In the genomic region with DNA sequence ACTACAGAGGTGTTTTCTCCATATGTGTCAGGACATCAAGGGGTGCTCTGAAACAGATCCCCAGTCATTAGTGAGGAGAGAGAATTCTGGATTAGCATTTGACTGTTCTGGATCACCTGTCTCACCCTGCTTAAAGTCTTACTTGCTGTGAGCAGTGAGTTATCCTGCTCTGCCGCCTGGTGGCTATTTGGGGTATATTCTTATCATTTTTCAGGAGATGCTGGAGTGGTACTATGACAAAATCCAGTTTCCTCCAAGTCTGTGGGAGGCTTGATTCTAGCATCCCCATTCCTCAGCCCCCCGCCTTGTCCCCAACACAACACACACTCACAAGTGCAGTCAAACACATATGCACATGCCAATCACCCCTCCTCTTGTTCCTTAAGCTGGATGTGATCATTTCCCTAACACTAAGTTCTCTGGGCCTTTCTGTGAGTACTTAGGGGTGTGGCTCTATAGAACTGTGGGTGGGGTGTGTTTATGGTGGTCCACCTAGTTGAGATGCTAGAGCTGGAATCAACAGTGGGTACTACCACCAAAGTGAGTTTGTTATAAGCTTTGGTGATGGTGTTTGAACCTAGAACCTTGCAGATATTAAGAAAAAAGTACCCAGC, we compare ENCODE assay signal across 8 mouse cellular contexts.
DNase-seq lines count a peak whose midpoint lies in the region; ATAC-seq and TF ChIP-seq lines count a peak whose summit lies in the region.

No protein-coding gene starts in this region.

- peak; percentile 23 to 31 for DNase-seq in heart, adult 2 months
- DNase-seq in cerebellum, adult 2 months, result peak; percentile 12 to 23
- peak; percentile 55 for DNase-seq in forelimb bud, embryonic 11.5 days (ENCODE audit: low read depth, low spot score)
- peak; percentile 24 to 33 for DNase-seq in left cerebral cortex, adult 8-10 months (ENCODE audit: low spot score in 2 of 2)
- DNase-seq in neural tube, embryonic 11.5 days (ENCODE audit: low spot score), result peak; percentile 43

- TF ChIP-seq CTCF in heart, adult 2 months (IDR thresholded peaks at IDR 0.05), result peak; percentile 84
- TF ChIP-seq CTCF in cerebellum, adult 2 months (IDR thresholded peaks at IDR 0.05; ENCODE audit: borderline replicate concordance, insufficient read depth, low read depth, low read length), result peak; percentile 29; the same call in 1 of the 2 replicates
- TF ChIP-seq CTCF in intestine, postnatal 0 days (IDR thresholded peaks at IDR 0.05; ENCODE audit: low read depth), result peak; percentile 81

- H3K4me2 ChIP-seq in heart, embryonic 12.5 days, result no peak overlapping the region
- H3K4me2 ChIP-seq in intestine, postnatal 0 days (replicated peaks; ENCODE audit: low read depth), result no peak overlapping the region
- no peak overlapping the region for H3K4me2 ChIP-seq in neural tube, embryonic 11.5 days (ENCODE audit: low read depth)

- no peaks in the 10 kb centered on the region for H3K9me3 ChIP-seq in heart, embryonic 12.5 days (replicated peaks)
- H3K9me3 ChIP-seq in intestine, postnatal 0 days (ENCODE audit: control insufficient read depth), result no peaks in the 10 kb centered on the region
- H3K9me3 ChIP-seq in neural tube, embryonic 11.5 days (ENCODE audit: control insufficient read depth, low read length), result no peaks in the 10 kb centered on the region

- H3K4me1 ChIP-seq in heart, adult 2 months (ENCODE audit: control insufficient read depth, insufficient read depth, low read length), result no peaks in the 10 kb centered on the region
- no peaks in the 10 kb centered on the region for H3K4me1 ChIP-seq in heart, embryonic 12.5 days (replicated peaks)
- no peaks in the 10 kb centered on the region for H3K4me1 ChIP-seq in cerebellum, adult 2 months (ENCODE audit: control insufficient read depth, insufficient read depth, low read length)
- H3K4me1 ChIP-seq in intestine, postnatal 0 days (replicated peaks; ENCODE audit: control insufficient read depth, insufficient read depth, low read length), result no peaks in the 10 kb centered on the region
- no peaks in the 10 kb centered on the region for H3K4me1 ChIP-seq in neural tube, embryonic 11.5 days (ENCODE audit: control insufficient read depth, insufficient read depth, low read length)

- no peaks in the 10 kb centered on the region for H3K27me3 ChIP-seq in heart, adult 2 months (ENCODE audit: control insufficient read depth, insufficient read depth, low read length)
- H3K27me3 ChIP-seq in heart, embryonic 12.5 days (replicated peaks), result no peaks in the 10 kb centered on the region
- H3K27me3 ChIP-seq in cerebellum, adult 2 months (ENCODE audit: control insufficient read depth, insufficient read depth, low read length), result no peaks in the 10 kb centered on the region
- H3K27me3 ChIP-seq in intestine, postnatal 0 days (replicated peaks; ENCODE audit: control insufficient read depth, insufficient read depth, low read length), result no peaks in the 10 kb centered on the region
- H3K27me3 ChIP-seq in neural tube, embryonic 11.5 days (ENCODE audit: control insufficient read depth, insufficient read depth, low read length), result no peaks in the 10 kb centered on the region

- H3K4me3 ChIP-seq in heart, adult 2 months, result no peak overlapping the region
- no peak overlapping the region for H3K4me3 ChIP-seq in heart, embryonic 12.5 days
- no peak overlapping the region for H3K4me3 ChIP-seq in cerebellum, adult 2 months (replicated peaks; ENCODE audit: insufficient read depth, low read depth, low read length)
- H3K4me3 ChIP-seq in intestine, postnatal 0 days (ENCODE audit: low read depth, low read length), result no peak overlapping the region
- H3K4me3 ChIP-seq in neural tube, embryonic 11.5 days (ENCODE audit: low read depth, low read length), result no peak overlapping the region

- H3K27ac ChIP-seq in heart, adult 2 months, result no peak overlapping the region
- no peak overlapping the region for H3K27ac ChIP-seq in heart, embryonic 12.5 days (ENCODE audit: poor library complexity, severe bottlenecking)
- H3K27ac ChIP-seq in cerebellum, adult 2 months (ENCODE audit: insufficient read depth, low read length), result no peak overlapping the region
- no peak overlapping the region for H3K27ac ChIP-seq in intestine, postnatal 0 days (ENCODE audit: low read depth, low read length)
- H3K27ac ChIP-seq in neural tube, embryonic 11.5 days (ENCODE audit: low read depth, low read length), result no peak overlapping the region

- TF ChIP-seq POLR2A in heart, adult 2 months (IDR thresholded peaks at IDR 0.05; ENCODE audit: insufficient read depth, low read depth, low read length), result no peak
- TF ChIP-seq POLR2A in cerebellum, adult 2 months (IDR thresholded peaks at IDR 0.05; ENCODE audit: borderline replicate concordance, insufficient read depth, low read length), result no peak

- no peaks in the 10 kb centered on the region for H3K36me3 ChIP-seq in heart, adult 2 months (ENCODE audit: control insufficient read depth, insufficient read depth, low read length)
- no peaks in the 10 kb centered on the region for H3K36me3 ChIP-seq in heart, embryonic 12.5 days
- no peaks in the 10 kb centered on the region for H3K36me3 ChIP-seq in intestine, postnatal 0 days (ENCODE audit: control insufficient read depth, insufficient read depth)
- H3K36me3 ChIP-seq in neural tube, embryonic 11.5 days (ENCODE audit: control insufficient read depth, insufficient read depth, low read length), result no peaks in the 10 kb centered on the region

- H3K9ac ChIP-seq in heart, adult 2 months (ENCODE audit: low read depth, low read length), result no peak overlapping the region
- H3K9ac ChIP-seq in heart, embryonic 12.5 days, result no peak overlapping the region
- no peak overlapping the region for H3K9ac ChIP-seq in intestine, postnatal 0 days (ENCODE audit: low read depth, low read length)
- no peak overlapping the region for H3K9ac ChIP-seq in neural tube, embryonic 11.5 days (ENCODE audit: low read length)

- ATAC-seq in heart, embryonic 12.5 days (ENCODE audit: insufficient number of reproducible peaks, low FRiP score), result no peak
- no peak for ATAC-seq in intestine, postnatal 0 days
- ATAC-seq in neural tube, embryonic 11.5 days (ENCODE audit: insufficient read depth, low FRiP score, low TSS enrichment), result peak; percentile 33; the same call in 1 of the 2 replicates
- no peak for ATAC-seq in megakaryocyte, adult 5-6 weeks (ENCODE audit: poor library complexity, severe bottlenecking)

- whole genome bisulfite sequencing in heart, adult 2 months, result 11% methylated on average over 2 of the region's 2 CpGs
- WGBS in heart, embryonic 12.5 days, result 15% methylated on average over 2 of the region's 2 CpGs
- 22% methylated on average over 2 of the region's 2 CpGs for WGBS in cerebellum, adult 2 months
- WGBS in intestine, postnatal 0 days, result 10% methylated on average over 2 of the region's 2 CpGs
- WGBS in neural tube, embryonic 11.5 days, result 23% methylated on average over 2 of the region's 2 CpGs

- H3K79me2 ChIP-seq in heart, adult 2 months (replicated peaks; ENCODE audit: control insufficient read depth, insufficient read depth, low read length), result no peaks in the 10 kb centered on the region

- intact Hi-C loops in heart, adult 2 months (cut with DNase I), result loop anchor here (1.0 to 5.0 kb wide), 3 partner anchors 187 to 556 kb away; no protein-coding TSS in a partner anchor

- no peak for TF ChIP-seq EP300 in heart, adult 2 months (IDR thresholded peaks at IDR 0.05; ENCODE audit: insufficient read depth, low read depth, low read length)

Comparison
In these comparisons a context has a peak if more than half of its experiments do, and no peak if none do; other contexts are left out.
1. CTCF ChIP-seq: peak in every context shown above with its lines; median percentile 84 in heart, adult 2 months; 81 in intestine, postnatal 0 days; 29 in cerebellum, adult 2 months.